Comparison of ENCODE assay signal across 7 mouse cellular contexts in genomic region chr14:55603633-55604576, GRCm38 (mm10). TPM values are rescaled to one million over a fixed set of nuclear protein-coding genes. Genes with fewer than 3 reads are reported as not detected.
DNase-seq lines count a peak whose midpoint lies in the region; ATAC-seq lines count a peak whose summit lies in the region.

No protein-coding gene starts in this region.

- WGBS in embryonic facial prominence, embryonic 12.5 days: 13% methylated on average over 19 of the region's 19 CpGs
- 13% methylated on average over 19 of the region's 19 CpGs for WGBS in limb, embryonic 11.5 days
- 21% methylated on average over 19 of the region's 19 CpGs for WGBS in midbrain, embryonic 14.5 days

- peak; percentile 86 for DNase-seq in adrenal gland, postnatal 25 days
- peak; percentile 99 for DNase-seq in heart, adult 11 months
- peak; percentile 95 for DNase-seq in kidney, adult 18-20 months
- peak; percentile 89 for DNase-seq in limb, embryonic 11.5 days (ENCODE audit: low spot score)
- DNase-seq in midbrain, embryonic 14.5 days: peak; percentile 83
- DNase-seq in spleen, adult 18-20 months: peak; percentile 89 to 93

- H3K4me3 ChIP-seq in embryonic facial prominence, embryonic 12.5 days: peak overlapping the region; percentile 30
- peak overlapping the region; percentile 10 for H3K4me3 ChIP-seq in limb, embryonic 11.5 days (ENCODE audit: low read depth, low read length)
- no peak overlapping the region for H3K4me3 ChIP-seq in midbrain, embryonic 14.5 days (replicated peaks; ENCODE audit: low read depth, low read length)

- H3K4me2 ChIP-seq in embryonic facial prominence, embryonic 12.5 days (replicated peaks): peak overlapping the region; percentile 50
- peak overlapping the region; percentile 32; the same call in 1 of the 2 replicates for H3K4me2 ChIP-seq in limb, embryonic 11.5 days (ENCODE audit: low read depth, severe bottlenecking)
- peak overlapping the region; percentile 28 for H3K4me2 ChIP-seq in midbrain, embryonic 14.5 days (ENCODE audit: low read length)

- peak; percentile 80 for ATAC-seq in embryonic facial prominence, embryonic 12.5 days (ENCODE audit: insufficient number of reproducible peaks, insufficient read depth, low FRiP score, low TSS enrichment)
- ATAC-seq in limb, embryonic 11.5 days (ENCODE audit: insufficient number of reproducible peaks, low FRiP score, low TSS enrichment, low read depth): peak; percentile 81
- ATAC-seq in midbrain, embryonic 14.5 days (ENCODE audit: low FRiP score, low TSS enrichment): peak; percentile 87

- H3K9me3 ChIP-seq in embryonic facial prominence, embryonic 12.5 days: no peaks in the 10 kb centered on the region
- H3K9me3 ChIP-seq in limb, embryonic 11.5 days (ENCODE audit: control insufficient read depth, low read length): no peaks in the 10 kb centered on the region
- no peaks in the 10 kb centered on the region for H3K9me3 ChIP-seq in midbrain, embryonic 14.5 days (ENCODE audit: control insufficient read depth, low read length)

- H3K27ac ChIP-seq in embryonic facial prominence, embryonic 12.5 days: peak overlapping the region; percentile 70
- 0 out of 2 replicates have a peak overlapping the region, but pooled peaks have one; percentile 16 for H3K27ac ChIP-seq in limb, embryonic 11.5 days (replicated peaks; ENCODE audit: low read depth, low read length)
- H3K27ac ChIP-seq in midbrain, embryonic 14.5 days (replicated peaks; ENCODE audit: low read depth, low read length): no peak overlapping the region

- peaks cover 11% of the 10 kb centered on the region; the same call in 1 of the 2 replicates for H3K4me1 ChIP-seq in embryonic facial prominence, embryonic 12.5 days
- no peaks in the 10 kb centered on the region for H3K4me1 ChIP-seq in limb, embryonic 11.5 days (ENCODE audit: control insufficient read depth, insufficient read depth, low read length)
- no peaks in the 10 kb centered on the region for H3K4me1 ChIP-seq in midbrain, embryonic 14.5 days (ENCODE audit: control insufficient read depth, insufficient read depth, low read length)

- H3K36me3 ChIP-seq in embryonic facial prominence, embryonic 12.5 days: peaks cover 75% of the 10 kb centered on the region
- peaks cover 23% of the 10 kb centered on the region for H3K36me3 ChIP-seq in limb, embryonic 11.5 days (ENCODE audit: control insufficient read depth, insufficient read depth, low read length)
- peaks cover 89% of the 10 kb centered on the region for H3K36me3 ChIP-seq in midbrain, embryonic 14.5 days (ENCODE audit: control insufficient read depth, insufficient read depth, low read length)

- H3K27me3 ChIP-seq in embryonic facial prominence, embryonic 12.5 days: no peaks in the 10 kb centered on the region
- H3K27me3 ChIP-seq in limb, embryonic 11.5 days (ENCODE audit: control insufficient read depth, insufficient read depth, low read length): no peaks in the 10 kb centered on the region
- H3K27me3 ChIP-seq in midbrain, embryonic 14.5 days (ENCODE audit: control insufficient read depth, insufficient read depth, low read length): no peaks in the 10 kb centered on the region

- H3K9ac ChIP-seq in embryonic facial prominence, embryonic 12.5 days: peak overlapping the region; percentile 17; the same call in 1 of the 2 replicates
- peak overlapping the region; percentile 38; the same call in 1 of the 2 replicates for H3K9ac ChIP-seq in limb, embryonic 11.5 days (ENCODE audit: low read length)
- H3K9ac ChIP-seq in midbrain, embryonic 14.5 days (replicated peaks; ENCODE audit: low read length): peak overlapping the region; percentile 36; the same call in 1 of the 2 replicates

RNA-seq across cellular contexts. Expression of gene Irf9, which starts 0.5 kb away (rescaled TPM):
- total RNA-seq in adrenal gland, postnatal 25 days (2021): 24.2 and 24.8 TPM in 2 replicates
- 9.5 and 10.6 TPM in 2 replicates for polyA plus RNA-seq in embryonic facial prominence, embryonic 12.5 days (2016; fragmentation: Nextera tagmentation; extraction: Ambion mirVana)
- 5.9 and 6.7 TPM in 2 replicates for polyA plus RNA-seq in limb, embryonic 11.5 days (2014; fragmentation: Nextera tagmentation; extraction: Ambion mirVana)
- 7.2 and 11.5 TPM in 2 replicates for polyA plus RNA-seq in midbrain, embryonic 14.5 days (2014; fragmentation: Nextera tagmentation; extraction: Ambion mirVana)

RNA-seq across cellular contexts. Expression of gene Rnf31, which starts 12.4 kb away (rescaled TPM):
- 37.4 and 49.3 TPM in 2 replicates for total RNA-seq in adrenal gland, postnatal 25 days (2021)
- 20.6 and 25.4 TPM in 2 replicates for polyA plus RNA-seq in embryonic facial prominence, embryonic 12.5 days (2016; fragmentation: Nextera tagmentation; extraction: Ambion mirVana)
- 10.3 and 13.9 TPM in 2 replicates for polyA plus RNA-seq in limb, embryonic 11.5 days (2014; fragmentation: Nextera tagmentation; extraction: Ambion mirVana)
- 15.6 and 17.1 TPM in 2 replicates for polyA plus RNA-seq in midbrain, embryonic 14.5 days (2014; fragmentation: Nextera tagmentation; extraction: Ambion mirVana)

RNA-seq across cellular contexts. Expression of gene Psme2, which starts 13.0 kb away (rescaled TPM):
- total RNA-seq in adrenal gland, postnatal 25 days (2021): 357 and 368 TPM in 2 replicates
- 247 and 255 TPM in 2 replicates for polyA plus RNA-seq in embryonic facial prominence, embryonic 12.5 days (2016; fragmentation: Nextera tagmentation; extraction: Ambion mirVana)
- 195 and 225 TPM in 2 replicates for polyA plus RNA-seq in limb, embryonic 11.5 days (2014; fragmentation: Nextera tagmentation; extraction: Ambion mirVana)
- polyA plus RNA-seq in midbrain, embryonic 14.5 days (2014; fragmentation: Nextera tagmentation; extraction: Ambion mirVana): 165 and 182 TPM in 2 replicates

RNA-seq across cellular contexts. Expression of gene Rec8, which starts 13.9 kb away (rescaled TPM):
- total RNA-seq in adrenal gland, postnatal 25 days (2021): 13.6 TPM in 2 replicates
- 7.8 and 8.2 TPM in 2 replicates for polyA plus RNA-seq in embryonic facial prominence, embryonic 12.5 days (2016; fragmentation: Nextera tagmentation; extraction: Ambion mirVana)
- 7.7 TPM in 2 replicates for polyA plus RNA-seq in limb, embryonic 11.5 days (2014; fragmentation: Nextera tagmentation; extraction: Ambion mirVana)
- 2.6 and 8.2 TPM in 2 replicates for polyA plus RNA-seq in midbrain, embryonic 14.5 days (2014; fragmentation: Nextera tagmentation; extraction: Ambion mirVana)

RNA-seq across cellular contexts. Expression of gene Emc9, which starts 18.8 kb away (rescaled TPM):
- total RNA-seq in adrenal gland, postnatal 25 days (2021): 34.5 and 61.6 TPM in 2 replicates
- 4.6 and 4.9 TPM in 2 replicates for polyA plus RNA-seq in embryonic facial prominence, embryonic 12.5 days (2016; fragmentation: Nextera tagmentation; extraction: Ambion mirVana)
- 4.2 and 4.6 TPM in 2 replicates for polyA plus RNA-seq in limb, embryonic 11.5 days (2014; fragmentation: Nextera tagmentation; extraction: Ambion mirVana)
- 17.3 and 32.8 TPM in 2 replicates for polyA plus RNA-seq in midbrain, embryonic 14.5 days (2014; fragmentation: Nextera tagmentation; extraction: Ambion mirVana)
